Mouse (Mus musculus): ENCODE measurements around the gene Nxf3. TPM values are rescaled to one million over a fixed set of nuclear protein-coding genes. Genes with fewer than 3 reads are reported as not detected.

The Nxf3 gene
- total RNA-seq, 2 experiments from 2014 or later, result not detected

Other genes with a start within 250 kb of the Nxf3 start
- gene Gprasp2, start 246.2 kb downstream of the Nxf3 start, total RNA-seq (2021), result 10 to 100 TPM; 20.6 to 22.5 TPM
- gene Arxes2, start 91.4 kb downstream of the Nxf3 start, total RNA-seq (2021), result 10 to 100 TPM; 40.9 to 73.2 TPM
- 10 to 100 TPM in 1 of 2 experiments, 1 to 10 TPM in 1; 6.3 to 14.3 TPM for gene Arxes1, start 51.9 kb downstream of the Nxf3 start, total RNA-seq (2021)
- gene Bex2, start 17.0 kb downstream of the Nxf3 start, total RNA-seq (2021), result 10 to 100 TPM; 17.6 to 23.5 TPM
- gene Bex4, start 53.7 kb upstream of the Nxf3 start, total RNA-seq (2021), result 1 to 10 TPM; 8.3 to 9.5 TPM
- 10 to 100 TPM; 53.8 to 56.6 TPM for gene Tceal8, start 87.1 kb upstream of the Nxf3 start, total RNA-seq (2021)
- gene Tceal5, start 118.6 kb upstream of the Nxf3 start, total RNA-seq (2021), result 1 to 10 TPM in 1 of 2 experiments, not detected in 1; 1.8 TPM
- not detected for gene Tceal7, start 129.5 kb upstream of the Nxf3 start, total RNA-seq (2021)
- gene Bex1, start 130.3 kb upstream of the Nxf3 start, total RNA-seq (2021), result 10 to 100 TPM in 1 of 2 experiments, 1 to 10 TPM in 1; 9.7 to 14.6 TPM
- gene Tceal9, start 159.8 kb upstream of the Nxf3 start, total RNA-seq (2021), result 100 to 1,000 TPM; 373 to 421 TPM
- 100 to 1,000 TPM; 126 to 285 TPM for gene Bex3, start 185.0 kb upstream of the Nxf3 start, total RNA-seq (2021)